Mouse (Mus musculus) stomach, postnatal 0 days (tissue): ENCODE results near the gene Slf2. TPM values are rescaled to one million over a fixed set of nuclear protein-coding genes. Genes with fewer than 3 reads are reported as not detected.

ENCODE experiments used
- ATAC-seq: fragments of 200-750 bp; cut with Nextera tagmentation; 2 replicates; pipeline ENCODE4 v1.8.0; 2017; ENCODE audit not compliant: low FRiP score, low TSS enrichment
- DNase-seq: peaks from one replicate; pipeline ENCODE4 v3.0.0-alpha.2; 2016; ENCODE audit warnings: low spot score
- H3K27ac ChIP-seq: fragments of 300-500 bp; sonication (generic); replicated peaks from 2 replicates; pipeline ENCODE4 v1.5.1; 2014; ENCODE audit warnings: mild to moderate bottlenecking, control low read depth
- H3K27me3 ChIP-seq: fragments of 300-500 bp; sonication (generic); 2 replicates; pipeline ENCODE4 v1.6.1; 2014; ENCODE audit warnings: low read length; ENCODE audit not compliant: control insufficient read depth, insufficient read depth
- H3K36me3 ChIP-seq: fragments of 300-500 bp; sonication (generic); 2 replicates; pipeline ENCODE4 v1.6.1; 2014; ENCODE audit warnings: low read length, mixed read lengths; ENCODE audit not compliant: control insufficient read depth, insufficient read depth
- H3K4me1 ChIP-seq: fragments of 300-500 bp; sonication (generic); replicated peaks from 2 replicates; pipeline ENCODE4 v1.6.1; 2014; ENCODE audit warnings: antibody characterized with exemption; ENCODE audit not compliant: control insufficient read depth, insufficient read depth
- H3K4me2 ChIP-seq: fragments of 300-500 bp; sonication (generic); replicated peaks from 2 replicates; pipeline ENCODE4 v1.6.1; 2014; ENCODE audit warnings: low read depth, mild to moderate bottlenecking, control low read depth, moderate library complexity
- H3K4me3 ChIP-seq: fragments of 300-500 bp; sonication (generic); 2 replicates; pipeline ENCODE4 v1.5.1; 2014; ENCODE audit warnings: low read depth, low read length, control low read depth
- H3K9ac ChIP-seq: fragments of 300-500 bp; sonication (generic); 2 replicates; pipeline ENCODE4 v1.6.1; 2014; ENCODE audit warnings: mild to moderate bottlenecking, low read length, control low read depth, mixed read lengths
- H3K9me3 ChIP-seq: fragments of 300-500 bp; sonication (generic); 2 replicates; pipeline ENCODE4 v1.6.1; 2016; ENCODE audit warnings: low read length; ENCODE audit not compliant: control insufficient read depth
- CTCF ChIP-seq: IDR thresholded peaks from 2 replicates; pipeline ENCODE4 v1.5.1; 2016; ENCODE audit warnings: antibody characterized with exemption, low read depth, mild to moderate bottlenecking, moderate library complexity
- EP300 ChIP-seq: optimal IDR thresholded peaks from 2 replicates; pipeline ENCODE3; 2016; ENCODE audit warnings: antibody characterized with exemption
- WGBS: fragments of 180-500 bp; shearing (Covaris S2); extraction: QIAGEN DNeasy Blood & Tissue Kit; methylation state at CpG from one replicate; pipeline ENCODE4 v1.1.7; 2014; 5-methylcytosine and 5-hydroxymethylcytosine counted together
- polyA plus RNA-seq: library from polyadenylated mRNA; unstranded; fragments of >200 nt; fragmentation: Nextera tagmentation; extraction: Ambion mirVana; gene quantifications from 2 replicates; pipeline ENCODE4 v1.2.1, GENCODE M21; 2015

Gene Slf2
- polyA plus RNA-seq, 1 experiment from 2014 or later: 9.3 TPM

GRCm38 (mm10) chr19:45015518-45016281, 84.7 kb downstream of the Slf2 start:
- Histone ChIP-seq H3K4me1 (peaks cover 7% of the 10 kb centered on the region), H3K9ac (peak overlapping the region; percentile 85), H3K27ac (peak overlapping the region; percentile 99), H3K27me3 (no peaks in the 10 kb centered on the region), H3K4me3 (peak overlapping the region; percentile 63), H3K9me3 (no peaks in the 10 kb centered on the region), H3K36me3 (peaks cover 3% of the 10 kb centered on the region; the same call in 1 of the 2 replicates), H3K4me2 (peak overlapping the region; percentile 95)
- DNase-seq: peak; percentile 90
- TF ChIP-seq CTCF: no peak
- no peak for TF ChIP-seq EP300
- ATAC-seq: peak; percentile 13
- WGBS: under 1% methylated on average over 32 of the region's 34 CpGs

GRCm38 (mm10) chr19:45016341-45017215, 85.6 kb downstream of the Slf2 start:
- WGBS: under 1% methylated on average over 16 of the region's 18 CpGs
- Histone ChIP-seq H3K4me2 (peak overlapping the region; percentile 95), H3K4me3 (peak overlapping the region; percentile 63), H3K9me3 (no peaks in the 10 kb centered on the region), H3K36me3 (peaks cover 3% of the 10 kb centered on the region; the same call in 1 of the 2 replicates), H3K27ac (peak overlapping the region; percentile 99), H3K4me1 (peaks cover 7% of the 10 kb centered on the region), H3K9ac (peak overlapping the region; percentile 85), H3K27me3 (no peaks in the 10 kb centered on the region)
- ATAC-seq: peak; percentile 7; the same call in 1 of the 2 replicates
- DNase-seq: peak; percentile 84
- no peak for TF ChIP-seq EP300
- TF ChIP-seq CTCF: no peak

- H3K27me3 ChIP-seq: no peaks in the 10 kb centered on the region
- peak overlapping the region; percentile 95 for H3K4me2 ChIP-seq
- DNase-seq (peak; percentile 86), ATAC-seq (peak; percentile 10; the same call in 1 of the 2 replicates)
- H3K9me3 ChIP-seq: no peaks in the 10 kb centered on the region
- H3K9ac ChIP-seq: peak overlapping the region; percentile 85
- H3K36me3 ChIP-seq: no peaks in the 10 kb centered on the region; the same call in 1 of the 2 replicates
- peak overlapping the region; percentile 99 for H3K27ac ChIP-seq
- peaks cover 7% of the 10 kb centered on the region for H3K4me1 ChIP-seq
- TF ChIP-seq CTCF: peak; percentile 67
- no peak for TF ChIP-seq EP300
- WGBS: 0% methylated on average over 21 of the region's 27 CpGs
- peak overlapping the region; percentile 63 for H3K4me3 ChIP-seq
Observed at GRCm38 (mm10) chr19:45017216-45017771, 86.3 kb downstream of the Slf2 start.

DNA sequence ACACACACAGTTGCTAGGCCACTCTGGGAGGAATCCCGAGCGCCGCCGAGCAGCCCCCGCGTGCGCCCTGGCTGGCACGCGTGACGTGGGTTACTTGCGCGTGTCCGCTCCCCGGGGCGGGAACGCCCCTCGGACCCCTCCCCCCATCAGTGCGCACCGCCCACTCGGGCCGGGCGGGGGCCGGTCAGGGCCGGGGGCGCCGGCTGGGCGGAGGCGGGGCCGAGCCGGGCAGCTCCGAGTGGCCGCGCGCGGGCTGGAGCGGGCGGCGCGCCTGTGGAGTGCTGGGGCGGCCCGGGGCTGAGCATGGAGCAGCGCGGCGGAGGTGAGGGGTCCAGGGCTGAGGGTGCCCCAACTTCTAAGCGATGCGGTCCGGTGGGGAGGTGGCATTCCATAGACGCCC, 87.0 kb downstream of the Slf2 start:
- Histone ChIP-seq H3K27me3 (no peaks in the 10 kb centered on the region), H3K27ac (peak overlapping the region; percentile 99), H3K4me3 (peak overlapping the region; percentile 63), H3K9ac (peak overlapping the region; percentile 85), H3K36me3 (no peaks in the 10 kb centered on the region), H3K4me2 (peak overlapping the region; percentile 95), H3K9me3 (no peaks in the 10 kb centered on the region), H3K4me1 (peaks cover 7% of the 10 kb centered on the region)
- WGBS: under 1% methylated on average over 36 of the region's 48 CpGs
- DNase-seq (peak; percentile 91), ATAC-seq (peak; percentile 59)
- TF ChIP-seq CTCF: no peak
- no peak for TF ChIP-seq EP300

DNA sequence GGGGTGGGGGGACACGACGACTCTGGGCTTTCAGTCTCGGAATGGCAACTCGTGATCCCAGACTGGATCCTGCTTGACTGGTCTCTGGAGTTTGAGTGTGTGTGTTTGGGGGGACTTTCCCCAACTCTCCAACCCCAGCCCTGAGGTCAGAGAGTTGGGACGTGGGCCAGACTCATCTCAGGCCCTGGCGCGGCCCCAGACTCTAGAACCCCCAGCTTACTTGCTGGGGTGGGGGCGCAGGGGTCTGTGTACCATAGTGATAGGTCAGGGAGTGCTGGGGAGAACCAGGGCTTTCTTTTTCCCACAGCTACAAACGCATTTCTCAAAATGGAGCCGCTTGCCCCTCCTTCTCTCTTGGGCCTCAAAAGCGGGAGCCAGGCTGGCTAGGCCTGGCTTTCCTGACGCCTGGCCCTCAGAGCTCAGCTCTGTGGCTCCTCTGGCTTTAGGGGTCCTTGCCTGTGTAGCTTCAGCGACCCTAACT, 87.4 kb downstream of the Slf2 start:
- peak overlapping the region; percentile 99 for H3K27ac ChIP-seq
- H3K9ac ChIP-seq: peak overlapping the region; percentile 85
- H3K36me3 ChIP-seq: no peaks in the 10 kb centered on the region; the same call in 1 of the 2 replicates
- WGBS: 1% methylated on average over 11 of the region's 13 CpGs
- H3K4me2 ChIP-seq: peak overlapping the region; percentile 95
- peak overlapping the region; percentile 63 for H3K4me3 ChIP-seq
- H3K4me1 ChIP-seq: peaks cover 7% of the 10 kb centered on the region
- H3K9me3 ChIP-seq: no peaks in the 10 kb centered on the region
- TF ChIP-seq CTCF (no peak), EP300 (no peak)
- ATAC-seq: no peak
- no peaks in the 10 kb centered on the region for H3K27me3 ChIP-seq
- DNase-seq: no peak
